Mouse (Mus musculus): ENCODE data around the gene Tmem145. TPM values are rescaled to one million over a fixed set of nuclear protein-coding genes. Genes with fewer than 3 reads are reported as not detected.
"Not testable (repeated sequence)": the region's sequence is repeated elsewhere in the genome, so short reads cannot be mapped to it uniquely, and the experiment has no call there.

Tmem145 gene
- 10 to 100 TPM; 26.0 to 28.1 TPM for total RNA-seq (2021)

GRCm38 (mm10) chr7:25305956-25306613 is at the start of gene Tmem145:
Tmem145 (plus strand) TSS chr7:25306106.
- no peak for DNase-seq (ENCODE audit: extremely low spot score in 1 of 2, low spot score in 1 of 2)

- DNase-seq (ENCODE audit: extremely low spot score in 1 of 2, low spot score in 1 of 2), result no peak
Observed at GRCm38 (mm10) chr7:25261896-25262295, 44.0 kb upstream of the Tmem145 start.

GRCm38 (mm10) chr7:25263968-25264870 is 41.7 kb upstream of the Tmem145 start:
- DNase-seq (ENCODE audit: extremely low spot score in 1 of 2, low spot score in 1 of 2), result no peak

- DNase-seq (ENCODE audit: extremely low spot score in 1 of 2, low spot score in 1 of 2), result not testable (repeated sequence)
Observed at GRCm38 (mm10) chr7:25265743-25266142, 40.2 kb upstream of the Tmem145 start.

GRCm38 (mm10) chr7:25266180-25266962 is 39.5 kb upstream of the Tmem145 start:
- no peak for DNase-seq (ENCODE audit: extremely low spot score in 1 of 2, low spot score in 1 of 2)

GRCm38 (mm10) chr7:25267301-25267750 is 38.6 kb upstream of the Tmem145 start, which contains the start of gene Cic:
Cic (plus strand) TSS chr7:25267704.
- peak in 1 of 2 experiments; percentile 85 for DNase-seq (ENCODE audit: extremely low spot score in 1 of 2, low spot score in 1 of 2)

GRCm38 (mm10) chr7:25267751-25268463 is 38.0 kb upstream of the Tmem145 start:
- peak; percentile 87 to 98 for DNase-seq (ENCODE audit: extremely low spot score in 1 of 2, low spot score in 1 of 2)

GRCm38 (mm10) chr7:25268588-25268987 is 37.3 kb upstream of the Tmem145 start:
- DNase-seq (ENCODE audit: extremely low spot score in 1 of 2, low spot score in 1 of 2), result no peak

- no peak for DNase-seq (ENCODE audit: extremely low spot score in 1 of 2, low spot score in 1 of 2)
Observed at GRCm38 (mm10) chr7:25269029-25269428, 36.9 kb upstream of the Tmem145 start.

GRCm38 (mm10) chr7:25269545-25270271 is 36.2 kb upstream of the Tmem145 start:
- no peak for DNase-seq (ENCODE audit: extremely low spot score in 1 of 2, low spot score in 1 of 2)

GRCm38 (mm10) chr7:25270652-25271633 is 35.0 kb upstream of the Tmem145 start:
- no peak for DNase-seq (ENCODE audit: extremely low spot score in 1 of 2, low spot score in 1 of 2)

GRCm38 (mm10) chr7:25271651-25272444 is 34.1 kb upstream of the Tmem145 start:
- no peak for DNase-seq (ENCODE audit: extremely low spot score in 1 of 2, low spot score in 1 of 2)

- DNase-seq (ENCODE audit: extremely low spot score in 1 of 2, low spot score in 1 of 2), result no peak
Observed at GRCm38 (mm10) chr7:25272445-25273258, 33.3 kb upstream of the Tmem145 start.

- no peak for DNase-seq (ENCODE audit: extremely low spot score in 1 of 2, low spot score in 1 of 2)
Observed at GRCm38 (mm10) chr7:25273259-25274241, 32.4 kb upstream of the Tmem145 start.

- no peak for DNase-seq (ENCODE audit: extremely low spot score in 1 of 2, low spot score in 1 of 2)
Observed at GRCm38 (mm10) chr7:25274571-25274970, 31.3 kb upstream of the Tmem145 start.

Measured in layer of hippocampus, postnatal 25 days (tissue).